Mouse (Mus musculus) intestine, postnatal 0 days (tissue): ENCODE measurements around the gene Aldh1a3. TPM values are rescaled to one million over a fixed set of nuclear protein-coding genes. Genes with fewer than 3 reads are reported as not detected.

Source experiments
- ATAC-seq: fragments of 200-750 bp; cut with Nextera tagmentation; 2 replicates; pipeline ENCODE4 v1.8.0; 2017; ENCODE audit warnings: mild to moderate bottlenecking, moderate TSS enrichment, moderate library complexity
- H3K27ac ChIP-seq: fragments of 300-500 bp; sonication (generic); 2 replicates; pipeline ENCODE4 v1.5.1; 2014; ENCODE audit warnings: mild to moderate bottlenecking, low read depth, low read length, moderate library complexity
- H3K27me3 ChIP-seq: fragments of 300-500 bp; sonication (generic); replicated peaks from 2 replicates; pipeline ENCODE4 v1.6.1; 2014; ENCODE audit warnings: low read length, mixed read lengths; ENCODE audit not compliant: control insufficient read depth, insufficient read depth
- H3K36me3 ChIP-seq: fragments of 300-500 bp; sonication (generic); 2 replicates; pipeline ENCODE4 v1.6.1; 2014; ENCODE audit warnings: mild to moderate bottlenecking, moderate library complexity; ENCODE audit not compliant: control insufficient read depth, insufficient read depth
- H3K4me1 ChIP-seq: fragments of 300-500 bp; sonication (generic); replicated peaks from 2 replicates; pipeline ENCODE4 v1.6.1; 2014; ENCODE audit warnings: antibody characterized with exemption, low read length, mixed read lengths; ENCODE audit not compliant: control insufficient read depth, insufficient read depth
- H3K4me2 ChIP-seq: fragments of 300-500 bp; sonication (generic); replicated peaks from 2 replicates; pipeline ENCODE4 v1.6.1; 2014; ENCODE audit warnings: low read depth, mild to moderate bottlenecking, moderate library complexity
- H3K4me3 ChIP-seq: fragments of 300-500 bp; sonication (generic); 2 replicates; pipeline ENCODE4 v1.5.1; 2014; ENCODE audit warnings: low read depth, low read length
- H3K9ac ChIP-seq: fragments of 300-500 bp; sonication (generic); 2 replicates; pipeline ENCODE4 v1.6.1; 2014; ENCODE audit warnings: mild to moderate bottlenecking, low read depth, low read length
- H3K9me3 ChIP-seq: fragments of 300-500 bp; sonication (generic); 2 replicates; pipeline ENCODE4 v1.6.1; 2016; ENCODE audit warnings: mixed run types; ENCODE audit not compliant: control insufficient read depth
- CTCF ChIP-seq: sonication (generic); IDR thresholded peaks from 2 replicates; pipeline ENCODE4 v1.5.1; 2016; ENCODE audit warnings: low read depth, mild to moderate bottlenecking, control low read depth, antibody characterized with exemption, moderate library complexity
- WGBS: fragments of 180-500 bp; shearing (Covaris S2); extraction: QIAGEN DNeasy Blood & Tissue Kit; methylation state at CpG from one replicate; pipeline ENCODE4 v1.1.7; 2014; 5-methylcytosine and 5-hydroxymethylcytosine counted together
- polyA plus RNA-seq: library from polyadenylated mRNA; unstranded; fragments of >200 nt; fragmentation: Nextera tagmentation; extraction: Ambion mirVana; gene quantifications from 2 replicates; pipeline ENCODE4 v1.2.1, GENCODE M21; 2015

The Aldh1a3 gene
- polyA plus RNA-seq, 1 experiment from 2014 or later, result 45.4 TPM

- WGBS, result 54% methylated on average over 13 of the region's 13 CpGs
- no peak overlapping the region for H3K27ac ChIP-seq
- H3K9ac ChIP-seq, result no peak overlapping the region
- no peak overlapping the region for H3K4me2 ChIP-seq
- ATAC-seq, result no peak
- H3K4me3 ChIP-seq, result no peak overlapping the region
- H3K27me3 ChIP-seq, result no peaks in the 10 kb centered on the region
- H3K9me3 ChIP-seq, result no peaks in the 10 kb centered on the region
- no peak for TF ChIP-seq CTCF
- H3K4me1 ChIP-seq, result no peaks in the 10 kb centered on the region
- no peaks in the 10 kb centered on the region for H3K36me3 ChIP-seq
Observed at GRCm38 (mm10) chr7:66405951-66406721, 21.2 kb downstream of the Aldh1a3 start.

DNA sequence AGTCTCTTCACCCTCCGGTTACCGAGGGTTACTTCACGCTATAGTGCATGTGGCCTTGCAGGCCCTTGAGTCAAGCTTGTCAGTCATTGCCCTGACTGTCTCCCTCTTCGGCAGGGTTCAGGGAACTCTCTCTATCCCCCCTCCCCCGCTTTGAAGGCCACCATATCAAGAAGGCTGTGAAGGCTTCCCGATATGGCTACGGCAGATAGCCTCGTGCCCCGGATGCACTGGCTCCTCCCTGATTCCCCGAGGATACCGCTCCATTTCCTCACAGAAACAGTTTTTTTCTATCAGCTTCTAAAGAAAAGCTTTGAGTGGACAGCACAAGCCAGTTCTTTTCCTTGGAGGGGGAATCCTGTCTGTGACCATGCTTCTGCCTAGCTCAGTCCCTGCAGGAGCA lies 21.8 kb downstream of the Aldh1a3 start:
- Histone ChIP-seq H3K4me3 (no peak overlapping the region), H3K4me1 (no peaks in the 10 kb centered on the region), H3K9me3 (no peaks in the 10 kb centered on the region), H3K27me3 (no peaks in the 10 kb centered on the region), H3K4me2 (no peak overlapping the region), H3K9ac (no peak overlapping the region), H3K27ac (no peak overlapping the region), H3K36me3 (no peaks in the 10 kb centered on the region)
- WGBS, result 33% methylated on average over 11 of the region's 11 CpGs
- no peak for ATAC-seq
- TF ChIP-seq CTCF, result no peak

DNA sequence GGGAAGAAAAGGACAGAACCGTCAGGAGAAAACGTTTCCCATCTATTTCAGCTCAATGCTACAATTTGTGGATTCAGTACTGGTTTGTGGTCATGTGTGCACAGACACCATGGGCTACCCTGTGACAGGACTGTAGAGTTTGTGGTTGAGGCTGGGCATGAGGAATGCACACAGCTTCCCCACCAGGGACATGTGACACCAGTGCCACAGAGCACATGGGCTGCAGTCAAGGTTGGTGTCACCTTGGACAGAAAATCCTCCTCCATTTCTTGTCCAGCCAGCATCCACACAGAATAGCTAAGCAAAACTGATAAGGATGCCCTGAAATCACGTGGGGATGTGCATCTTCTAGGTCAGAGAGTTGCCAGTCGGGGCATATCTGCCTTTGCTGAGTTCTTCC lies 22.5 kb downstream of the Aldh1a3 start:
- Histone ChIP-seq H3K4me2 (no peak overlapping the region), H3K27ac (no peak overlapping the region), H3K4me3 (no peak overlapping the region), H3K4me1 (no peaks in the 10 kb centered on the region), H3K36me3 (no peaks in the 10 kb centered on the region), H3K9me3 (no peaks in the 10 kb centered on the region), H3K27me3 (no peaks in the 10 kb centered on the region), H3K9ac (no peak overlapping the region)
- TF ChIP-seq CTCF, result no peak
- WGBS, result 79% methylated on average over 4 of the region's 4 CpGs
- ATAC-seq, result no peak

GRCm38 (mm10) chr7:66404141-66404540 lies 23.2 kb downstream of the Aldh1a3 start:
- Histone ChIP-seq H3K4me1 (no peaks in the 10 kb centered on the region), H3K36me3 (no peaks in the 10 kb centered on the region), H3K4me3 (no peak overlapping the region), H3K9ac (no peak overlapping the region), H3K27me3 (no peaks in the 10 kb centered on the region), H3K4me2 (no peak overlapping the region), H3K27ac (no peak overlapping the region), H3K9me3 (no peaks in the 10 kb centered on the region)
- no peak for TF ChIP-seq CTCF
- WGBS, result 57% methylated on average over 10 of the region's 10 CpGs
- no peak for ATAC-seq

DNA sequence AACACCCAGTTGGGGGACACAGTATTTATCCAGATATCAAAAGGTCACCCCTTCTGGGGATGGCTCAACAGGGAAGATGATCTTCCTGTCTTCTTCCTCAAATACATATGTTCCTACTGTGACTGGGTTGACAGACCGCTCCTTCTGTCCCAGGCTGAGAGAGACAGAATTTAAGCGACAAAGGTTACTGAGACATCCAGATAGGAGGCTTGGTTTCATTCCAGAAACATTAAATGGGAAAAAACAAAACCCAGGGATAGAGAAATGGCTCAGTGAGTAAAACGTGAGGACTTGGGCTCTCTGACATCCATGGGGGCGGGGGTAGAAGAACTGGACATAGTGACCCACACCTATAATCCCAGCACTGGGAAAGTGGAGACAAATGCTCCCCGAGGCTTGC lies 24.4 kb downstream of the Aldh1a3 start:
- no peak for ATAC-seq
- no peak overlapping the region for H3K9ac ChIP-seq
- 88% methylated on average over 5 of the region's 5 CpGs for WGBS
- no peak overlapping the region for H3K4me3 ChIP-seq
- no peak overlapping the region for H3K4me2 ChIP-seq
- H3K27me3 ChIP-seq, result no peaks in the 10 kb centered on the region
- no peak overlapping the region for H3K27ac ChIP-seq
- no peaks in the 10 kb centered on the region for H3K4me1 ChIP-seq
- no peaks in the 10 kb centered on the region for H3K36me3 ChIP-seq
- no peak for TF ChIP-seq CTCF
- H3K9me3 ChIP-seq, result no peaks in the 10 kb centered on the region

DNA sequence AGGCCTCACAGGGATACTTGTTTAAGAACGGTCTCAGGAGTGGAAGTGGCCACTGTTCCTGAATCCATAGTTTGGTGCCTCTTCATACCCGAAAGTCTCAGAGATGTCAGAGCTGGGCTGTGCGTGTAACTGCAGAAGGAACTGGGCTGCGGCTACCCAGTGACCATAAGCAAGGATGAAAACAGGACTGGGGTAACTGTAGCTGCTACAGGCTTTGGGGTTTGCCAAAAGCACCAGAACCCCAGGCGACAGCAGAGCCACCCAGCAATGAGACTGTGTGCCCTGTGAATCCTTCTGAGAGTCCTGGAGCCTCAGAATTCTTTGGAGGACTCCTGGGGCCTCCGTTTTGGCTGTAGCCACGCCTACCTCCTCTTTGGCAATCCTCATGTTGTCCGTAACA lies 25.7 kb downstream of the Aldh1a3 start:
- no peak overlapping the region for H3K4me3 ChIP-seq
- no peak for TF ChIP-seq CTCF
- no peaks in the 10 kb centered on the region for H3K9me3 ChIP-seq
- no peaks in the 10 kb centered on the region for H3K27me3 ChIP-seq
- no peaks in the 10 kb centered on the region for H3K36me3 ChIP-seq
- WGBS, result 60% methylated on average over 8 of the region's 8 CpGs
- H3K9ac ChIP-seq, result no peak overlapping the region
- no peaks in the 10 kb centered on the region for H3K4me1 ChIP-seq
- no peak for ATAC-seq
- H3K27ac ChIP-seq, result no peak overlapping the region
- H3K4me2 ChIP-seq, result no peak overlapping the region
